Mouse (Mus musculus): ENCODE measurements around the gene Capn6. TPM values are rescaled to one million over a fixed set of nuclear protein-coding genes. Genes with fewer than 3 reads are reported as not detected.

The Capn6 gene
- 18.4 and 19.1 TPM in 2 replicates for polyA plus RNA-seq (2014; fragmentation: Nextera tagmentation; extraction: Ambion mirVana)

- no peak within 1 kb of the TSS for H3K27ac ChIP-seq (ENCODE audit: low read depth, low read length)
- 34% methylated on average over 4 of the region's 4 CpGs for WGBS
- peaks cover 2% of the 10 kb centered on the region; the same call in 1 of the 2 replicates for H3K27me3 ChIP-seq (ENCODE audit: control insufficient read depth, insufficient read depth, low read length)
- no peak within 1 kb of the TSS for H3K4me2 ChIP-seq (ENCODE audit: low read depth, low read length, severe bottlenecking)
- peak; percentile 50 for DNase-seq (ENCODE audit: low spot score)
- no peak within 1 kb of the TSS for H3K9ac ChIP-seq (ENCODE audit: low read length)
- H3K4me3 ChIP-seq (ENCODE audit: low read depth, low read length) = 0 out of 2 replicates have a peak within 1 kb of the TSS, but pooled peaks have one; percentile 3
- H3K36me3 ChIP-seq (ENCODE audit: control insufficient read depth, insufficient read depth, low read length) = no peaks in the 10 kb centered on the region
- H3K4me1 ChIP-seq (replicated peaks; ENCODE audit: control insufficient read depth, insufficient read depth, low read length) = no peaks in the 10 kb centered on the region
- 0 out of 2 replicates have a peak, but pooled peaks have one; percentile 36 for ATAC-seq (replicated peaks; ENCODE audit: low FRiP score)
- H3K9me3 ChIP-seq (ENCODE audit: control insufficient read depth, low read length) = no peaks in the 10 kb centered on the region
Observed at GRCm38 (mm10) chrX:143827212-143827611, at the start of gene Capn6. Gene Capn6 (minus strand): TSS chrX:143827414.

DNA sequence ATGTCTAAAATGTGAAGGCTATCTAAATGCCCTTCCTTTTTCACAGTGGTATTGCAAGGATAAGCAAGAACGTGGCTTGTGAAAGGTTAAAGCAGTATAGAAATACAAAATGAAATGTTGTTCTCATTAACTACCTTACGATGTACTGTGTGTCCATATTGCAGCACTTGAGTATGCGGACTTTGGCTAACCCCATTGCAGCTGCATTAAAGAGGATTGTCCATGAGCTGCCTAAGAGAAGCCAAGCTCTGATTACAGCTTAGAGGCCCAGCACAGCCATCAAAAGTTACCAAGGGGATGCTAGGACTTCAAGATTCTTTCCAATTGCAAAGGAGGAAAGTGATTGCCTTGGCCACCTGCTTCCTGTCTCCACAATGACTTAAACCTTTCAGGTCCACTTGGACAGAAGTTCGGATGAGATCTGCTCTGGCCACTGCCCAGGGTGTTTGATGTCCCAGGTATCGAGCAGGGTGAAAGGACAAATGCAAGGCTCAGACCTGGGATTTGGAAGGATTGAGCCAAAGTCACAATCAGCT is 40.0 kb upstream of the Capn6 start:
- H3K9ac ChIP-seq (ENCODE audit: low read length) = no peak overlapping the region
- WGBS = 84% methylated on average over 5 of the region's 5 CpGs
- no peak for ATAC-seq (replicated peaks; ENCODE audit: low FRiP score)
- no peaks in the 10 kb centered on the region; the same call in 1 of the 2 replicates for H3K27me3 ChIP-seq (ENCODE audit: control insufficient read depth, insufficient read depth, low read length)
- no peaks in the 10 kb centered on the region for H3K4me1 ChIP-seq (replicated peaks; ENCODE audit: control insufficient read depth, insufficient read depth, low read length)
- DNase-seq (ENCODE audit: low spot score) = no peak
- H3K4me3 ChIP-seq (ENCODE audit: low read depth, low read length) = no peak overlapping the region
- H3K9me3 ChIP-seq (ENCODE audit: control insufficient read depth, low read length) = no peaks in the 10 kb centered on the region
- H3K36me3 ChIP-seq (ENCODE audit: control insufficient read depth, insufficient read depth, low read length) = no peaks in the 10 kb centered on the region
- H3K4me2 ChIP-seq (ENCODE audit: low read depth, low read length, severe bottlenecking) = no peak overlapping the region
- no peak overlapping the region for H3K27ac ChIP-seq (ENCODE audit: low read depth, low read length)

DNA sequence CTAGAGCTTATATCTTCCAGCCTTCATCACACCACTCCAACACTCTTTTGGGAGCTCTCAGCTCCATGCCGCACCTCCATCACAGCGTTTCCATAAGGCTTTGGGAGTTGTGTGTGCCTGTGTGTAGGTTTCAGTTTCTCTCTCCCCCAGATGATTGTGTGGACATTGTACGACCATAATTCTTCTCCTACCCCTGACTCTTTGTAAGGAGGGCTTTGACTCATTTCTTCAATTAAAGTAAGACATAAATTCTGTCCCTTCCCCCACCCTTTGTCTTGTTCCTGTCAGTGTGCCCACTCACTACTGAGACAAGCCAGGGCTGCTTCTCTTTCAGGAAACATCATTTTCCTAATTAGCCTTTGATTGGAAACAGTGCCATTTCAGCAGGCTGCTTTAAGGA is 24.1 kb upstream of the Capn6 start:
- peaks cover 2% of the 10 kb centered on the region for H3K27me3 ChIP-seq (ENCODE audit: control insufficient read depth, insufficient read depth, low read length)
- DNase-seq (ENCODE audit: low spot score) (no peak), ATAC-seq (replicated peaks; ENCODE audit: low FRiP score) (no peak)
- no peak overlapping the region for H3K4me2 ChIP-seq (ENCODE audit: low read depth, low read length, severe bottlenecking)
- no peak overlapping the region for H3K4me3 ChIP-seq (ENCODE audit: low read depth, low read length)
- H3K9ac ChIP-seq (ENCODE audit: low read length) = no peak overlapping the region
- H3K36me3 ChIP-seq (ENCODE audit: control insufficient read depth, insufficient read depth, low read length) = no peaks in the 10 kb centered on the region
- H3K4me1 ChIP-seq (replicated peaks; ENCODE audit: control insufficient read depth, insufficient read depth, low read length) = no peaks in the 10 kb centered on the region
- H3K27ac ChIP-seq (ENCODE audit: low read depth, low read length) = no peak overlapping the region
- 71% methylated on average over 3 of the region's 3 CpGs for WGBS
- H3K9me3 ChIP-seq (ENCODE audit: control insufficient read depth, low read length) = no peaks in the 10 kb centered on the region

GRCm38 (mm10) chrX:143849969-143850368 is 22.8 kb upstream of the Capn6 start:
- no peak overlapping the region for H3K4me3 ChIP-seq (ENCODE audit: low read depth, low read length)
- WGBS = 88% methylated on average over 3 of the region's 3 CpGs
- DNase-seq (ENCODE audit: low spot score) (no peak), ATAC-seq (replicated peaks; ENCODE audit: low FRiP score) (no peak)
- peaks cover 2% of the 10 kb centered on the region for H3K27me3 ChIP-seq (ENCODE audit: control insufficient read depth, insufficient read depth, low read length)
- no peaks in the 10 kb centered on the region for H3K4me1 ChIP-seq (replicated peaks; ENCODE audit: control insufficient read depth, insufficient read depth, low read length)
- no peak overlapping the region for H3K27ac ChIP-seq (ENCODE audit: low read depth, low read length)
- H3K9ac ChIP-seq (ENCODE audit: low read length) = no peak overlapping the region
- H3K36me3 ChIP-seq (ENCODE audit: control insufficient read depth, insufficient read depth, low read length) = no peaks in the 10 kb centered on the region
- H3K4me2 ChIP-seq (ENCODE audit: low read depth, low read length, severe bottlenecking) = no peak overlapping the region
- no peaks in the 10 kb centered on the region for H3K9me3 ChIP-seq (ENCODE audit: control insufficient read depth, low read length)

DNA sequence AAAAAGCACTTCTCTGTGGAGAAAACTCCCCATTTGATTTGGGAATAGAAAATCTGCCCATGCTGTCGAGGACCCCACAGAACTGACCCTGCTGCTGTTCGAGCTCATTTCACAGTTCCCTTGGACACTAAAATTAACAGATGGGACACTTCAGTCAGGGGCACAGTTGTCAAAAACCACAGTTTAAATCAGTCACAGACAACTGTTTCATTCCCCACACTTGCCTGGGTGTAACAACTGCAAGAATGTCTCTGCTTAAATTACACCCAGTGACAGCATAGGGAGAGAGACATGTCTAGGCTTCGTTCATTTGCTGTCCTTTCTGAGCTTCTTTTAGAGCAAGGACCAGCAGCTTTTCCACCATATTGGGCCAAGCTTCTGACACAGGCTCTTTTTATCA is 19.4 kb upstream of the Capn6 start:
- Histone ChIP-seq H3K9me3 (ENCODE audit: control insufficient read depth, low read length) (no peaks in the 10 kb centered on the region), H3K36me3 (ENCODE audit: control insufficient read depth, insufficient read depth, low read length) (no peaks in the 10 kb centered on the region), H3K27ac (ENCODE audit: low read depth, low read length) (no peak overlapping the region), H3K27me3 (ENCODE audit: control insufficient read depth, insufficient read depth, low read length) (peaks cover 2% of the 10 kb centered on the region), H3K4me2 (ENCODE audit: low read depth, low read length, severe bottlenecking) (no peak overlapping the region), H3K9ac (ENCODE audit: low read length) (no peak overlapping the region), H3K4me1 (replicated peaks; ENCODE audit: control insufficient read depth, insufficient read depth, low read length) (no peaks in the 10 kb centered on the region), H3K4me3 (ENCODE audit: low read depth, low read length) (no peak overlapping the region)
- ATAC-seq (replicated peaks; ENCODE audit: low FRiP score) (no peak), DNase-seq (ENCODE audit: low spot score) (no peak)
- 85% methylated on average over 3 of the region's 3 CpGs for WGBS

- no peaks in the 10 kb centered on the region for H3K36me3 ChIP-seq (ENCODE audit: control insufficient read depth, insufficient read depth, low read length)
- ATAC-seq (replicated peaks; ENCODE audit: low FRiP score) (no peak), DNase-seq (ENCODE audit: low spot score) (no peak)
- H3K27ac ChIP-seq (ENCODE audit: low read depth, low read length) = no peak overlapping the region
- no peak overlapping the region for H3K4me2 ChIP-seq (ENCODE audit: low read depth, low read length, severe bottlenecking)
- H3K4me1 ChIP-seq (replicated peaks; ENCODE audit: control insufficient read depth, insufficient read depth, low read length) = no peaks in the 10 kb centered on the region
- 68% methylated on average over 4 of the region's 4 CpGs for WGBS
- no peak overlapping the region for H3K9ac ChIP-seq (ENCODE audit: low read length)
- no peak overlapping the region for H3K4me3 ChIP-seq (ENCODE audit: low read depth, low read length)
- peaks cover 2% of the 10 kb centered on the region; the same call in 1 of the 2 replicates for H3K27me3 ChIP-seq (ENCODE audit: control insufficient read depth, insufficient read depth, low read length)
- H3K9me3 ChIP-seq (ENCODE audit: control insufficient read depth, low read length) = no peaks in the 10 kb centered on the region
Observed at GRCm38 (mm10) chrX:143826521-143826920, 693 bp downstream of the Capn6 start.

DNA sequence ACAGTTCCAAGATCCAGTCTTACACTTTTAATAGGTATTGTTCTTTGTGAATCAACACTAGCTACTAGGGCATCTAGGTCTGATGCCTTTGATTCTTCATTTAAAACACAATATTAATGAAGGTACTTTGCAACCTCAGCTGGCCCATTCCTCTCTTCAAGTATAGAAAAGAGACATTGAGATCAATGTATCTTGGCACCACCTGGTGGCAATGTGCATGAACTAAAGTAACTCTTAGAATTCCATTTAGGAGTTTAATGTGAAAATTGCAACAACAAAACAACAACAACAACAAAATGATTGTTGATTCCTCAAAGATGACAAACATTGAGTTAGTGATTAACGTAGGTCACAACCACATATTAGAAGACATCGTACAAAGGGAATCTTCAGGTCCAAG is 8.3 kb downstream of the Capn6 start:
- no peak overlapping the region for H3K9ac ChIP-seq (ENCODE audit: low read length)
- H3K4me3 ChIP-seq (ENCODE audit: low read depth, low read length) = no peak overlapping the region
- no peaks in the 10 kb centered on the region for H3K36me3 ChIP-seq (ENCODE audit: control insufficient read depth, insufficient read depth, low read length)
- no peak for DNase-seq (ENCODE audit: low spot score)
- H3K4me1 ChIP-seq (replicated peaks; ENCODE audit: control insufficient read depth, insufficient read depth, low read length) = no peaks in the 10 kb centered on the region
- 92% methylated on average over 2 of the region's 2 CpGs for WGBS
- H3K27me3 ChIP-seq (ENCODE audit: control insufficient read depth, insufficient read depth, low read length) = no peaks in the 10 kb centered on the region
- no peak overlapping the region for H3K4me2 ChIP-seq (ENCODE audit: low read depth, low read length, severe bottlenecking)
- no peak for ATAC-seq (replicated peaks; ENCODE audit: low FRiP score)
- no peak overlapping the region for H3K27ac ChIP-seq (ENCODE audit: low read depth, low read length)
- no peaks in the 10 kb centered on the region for H3K9me3 ChIP-seq (ENCODE audit: control insufficient read depth, low read length)

GRCm38 (mm10) chrX:143815948-143816347 is 11.3 kb downstream of the Capn6 start:
- Histone ChIP-seq H3K4me1 (replicated peaks; ENCODE audit: control insufficient read depth, insufficient read depth, low read length) (no peaks in the 10 kb centered on the region), H3K9me3 (ENCODE audit: control insufficient read depth, low read length) (no peaks in the 10 kb centered on the region), H3K27ac (ENCODE audit: low read depth, low read length) (no peak overlapping the region), H3K9ac (ENCODE audit: low read length) (no peak overlapping the region), H3K4me2 (ENCODE audit: low read depth, low read length, severe bottlenecking) (no peak overlapping the region), H3K4me3 (ENCODE audit: low read depth, low read length) (no peak overlapping the region), H3K36me3 (ENCODE audit: control insufficient read depth, insufficient read depth, low read length) (no peaks in the 10 kb centered on the region), H3K27me3 (ENCODE audit: control insufficient read depth, insufficient read depth, low read length) (no peaks in the 10 kb centered on the region)
- ATAC-seq (replicated peaks; ENCODE audit: low FRiP score) (no peak), DNase-seq (ENCODE audit: low spot score) (no peak)
- 82% methylated on average over 1 of the region's 1 CpGs for WGBS

DNA sequence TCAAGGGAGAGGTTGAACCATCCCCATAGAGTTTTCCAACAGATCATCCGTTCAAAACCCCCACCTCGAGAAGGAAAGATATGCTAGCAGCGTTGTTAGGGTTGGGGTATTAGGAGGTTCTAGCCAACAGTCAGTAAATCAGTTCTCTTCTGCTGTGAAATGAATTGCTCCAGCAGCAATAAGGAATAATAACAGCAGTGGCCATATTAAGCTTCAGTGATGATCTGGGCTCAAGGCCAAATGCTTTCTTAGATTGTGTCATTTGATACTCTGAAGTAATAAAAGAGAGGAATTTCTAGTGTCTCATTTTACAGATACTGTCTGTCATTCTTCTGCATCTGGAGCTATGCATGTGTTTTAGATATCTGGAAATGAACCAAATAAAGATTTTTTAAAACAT is 64.7 kb downstream of the Capn6 start:
- Histone ChIP-seq H3K4me2 (ENCODE audit: low read depth, low read length, severe bottlenecking) (no peak overlapping the region), H3K9ac (ENCODE audit: low read length) (no peak overlapping the region), H3K27me3 (ENCODE audit: control insufficient read depth, insufficient read depth, low read length) (no peaks in the 10 kb centered on the region; the same call in 1 of the 2 replicates), H3K4me1 (replicated peaks; ENCODE audit: control insufficient read depth, insufficient read depth, low read length) (no peaks in the 10 kb centered on the region), H3K36me3 (ENCODE audit: control insufficient read depth, insufficient read depth, low read length) (no peaks in the 10 kb centered on the region), H3K4me3 (ENCODE audit: low read depth, low read length) (no peak overlapping the region), H3K9me3 (ENCODE audit: control insufficient read depth, low read length) (no peaks in the 10 kb centered on the region), H3K27ac (ENCODE audit: low read depth, low read length) (no peak overlapping the region)
- DNase-seq (ENCODE audit: low spot score) (no peak), ATAC-seq (replicated peaks; ENCODE audit: low FRiP score) (no peak)
- 82% methylated on average over 3 of the region's 3 CpGs for whole genome bisulfite sequencing

Data from forebrain, embryonic 11.5 days (tissue).